Mouse (Mus musculus): ENCODE data around the gene Thsd4.

- TF ChIP-seq CTCF (IDR thresholded peaks at IDR 0.05; ENCODE audit: control insufficient read depth, insufficient read depth, low read length) (no peak), POLR2A (IDR thresholded peaks at IDR 0.05; ENCODE audit: borderline replicate concordance, control insufficient read depth, low read depth, low read length) (no peak)
Measured at GRCm38 (mm10) chr9:60518216-60518615, 3.6 kb downstream of the Thsd4 start.
